Mouse (Mus musculus) embryonic facial prominence, embryonic 14.5 days (tissue): Measurements from ENCODE around the gene Thap2. TPM values are rescaled to one million over a fixed set of nuclear protein-coding genes. Genes with fewer than 3 reads are reported as not detected.
A peak's percentile ranks its signal among the peaks of the same experiment; 100 is the strongest.

Experiments used
- ATAC-seq: fragments of 200-750 bp; cut with Nextera tagmentation; 2 replicates; pipeline ENCODE4 v1.8.0; 2017; ENCODE audit warnings: low read depth, moderate number of reproducible peaks, moderate TSS enrichment
- DNase-seq: peaks from one replicate; pipeline ENCODE4 v3.0.0-alpha.2; 2015; ENCODE audit warnings: low spot score
- H3K27ac ChIP-seq: fragments of 300-500 bp; sonication (generic); replicated peaks from 2 replicates; pipeline ENCODE4 v1.5.1; 2014; ENCODE audit warnings: low read depth, mild to moderate bottlenecking, low read length, moderate library complexity
- H3K27me3 ChIP-seq: fragments of 300-500 bp; sonication (generic); replicated peaks from 2 replicates; pipeline ENCODE4 v1.6.1; 2014; ENCODE audit warnings: low read length; ENCODE audit not compliant: control insufficient read depth, insufficient read depth
- H3K36me3 ChIP-seq: fragments of 300-500 bp; sonication (generic); 2 replicates; pipeline ENCODE4 v1.6.1; 2014; ENCODE audit warnings: low read length, mixed read lengths; ENCODE audit not compliant: control insufficient read depth, insufficient read depth
- H3K4me1 ChIP-seq: fragments of 300-500 bp; sonication (generic); 2 replicates; pipeline ENCODE4 v1.6.1; 2014; ENCODE audit warnings: antibody characterized with exemption, low read length; ENCODE audit not compliant: control insufficient read depth, insufficient read depth
- H3K4me2 ChIP-seq: fragments of 300-500 bp; sonication (generic); 2 replicates; pipeline ENCODE4 v1.6.1; 2014; ENCODE audit warnings: low read depth, mild to moderate bottlenecking, low read length, moderate library complexity, mixed read lengths
- H3K4me3 ChIP-seq: fragments of 300-500 bp; sonication (generic); 2 replicates; pipeline ENCODE4 v1.5.1; 2014; ENCODE audit warnings: low read depth, mild to moderate bottlenecking, low read length
- H3K9ac ChIP-seq: fragments of 300-500 bp; sonication (generic); 2 replicates; pipeline ENCODE4 v1.6.1; 2014; ENCODE audit warnings: low read depth, mild to moderate bottlenecking, low read length, moderate library complexity, mixed read lengths
- H3K9me3 ChIP-seq: fragments of 300-500 bp; sonication (generic); 2 replicates; pipeline ENCODE4 v1.6.1; 2016; ENCODE audit warnings: low read length; ENCODE audit not compliant: control insufficient read depth
- WGBS: fragments of 180-500 bp; shearing (Covaris S2); extraction: QIAGEN DNeasy Blood & Tissue Kit; methylation state at CpG from one replicate; pipeline ENCODE4 v1.1.7; 2014; 5-methylcytosine and 5-hydroxymethylcytosine counted together
- polyA plus RNA-seq: library from polyadenylated mRNA; unstranded; fragments of >200 nt; fragmentation: Nextera tagmentation; extraction: Ambion mirVana; gene quantifications from 2 replicates; pipeline ENCODE4 v1.2.1, GENCODE M21; 2014

Gene Thap2
- polyA plus RNA-seq, 1 experiment from 2014 or later, result 15.6 TPM

GRCm38 (mm10) chr10:115359066-115359465 is 25.2 kb downstream of the Thap2 start:
- WGBS, result 88% methylated on average over 7 of the region's 7 CpGs
- Histone ChIP-seq H3K9ac (no peak overlapping the region), H3K4me1 (peaks cover 14% of the 10 kb centered on the region; the same call in 1 of the 2 replicates), H3K36me3 (peaks cover 15% of the 10 kb centered on the region), H3K9me3 (no peaks in the 10 kb centered on the region), H3K27me3 (no peaks in the 10 kb centered on the region), H3K4me3 (no peak overlapping the region), H3K4me2 (no peak overlapping the region), H3K27ac (no peak overlapping the region)
- DNase-seq (no peak), ATAC-seq (no peak)

GRCm38 (mm10) chr10:115358216-115358919 is 25.9 kb downstream of the Thap2 start:
- peaks cover 14% of the 10 kb centered on the region; the same call in 1 of the 2 replicates for H3K4me1 ChIP-seq
- H3K4me3 ChIP-seq, result no peak overlapping the region
- H3K9ac ChIP-seq, result no peak overlapping the region
- peaks cover 15% of the 10 kb centered on the region for H3K36me3 ChIP-seq
- H3K9me3 ChIP-seq, result no peaks in the 10 kb centered on the region
- H3K4me2 ChIP-seq, result no peak overlapping the region
- no peak for DNase-seq
- WGBS, result 92% methylated on average over 17 of the region's 17 CpGs
- H3K27me3 ChIP-seq, result no peaks in the 10 kb centered on the region
- ATAC-seq, result no peak
- H3K27ac ChIP-seq, result no peak overlapping the region

GRCm38 (mm10) chr10:115356106-115356505 is 28.1 kb downstream of the Thap2 start:
- Histone ChIP-seq H3K36me3 (peaks cover 15% of the 10 kb centered on the region), H3K4me2 (no peak overlapping the region), H3K4me3 (no peak overlapping the region), H3K27me3 (no peaks in the 10 kb centered on the region), H3K9ac (no peak overlapping the region), H3K9me3 (no peaks in the 10 kb centered on the region), H3K4me1 (peaks cover 2% of the 10 kb centered on the region; the same call in 1 of the 2 replicates), H3K27ac (no peak overlapping the region)
- DNase-seq (no peak), ATAC-seq (no peak)
- WGBS, result 83% methylated on average over 5 of the region's 7 CpGs

- no peak for DNase-seq
- ATAC-seq, result no peak
- peaks cover 15% of the 10 kb centered on the region for H3K36me3 ChIP-seq
- no peaks in the 10 kb centered on the region for H3K27me3 ChIP-seq
- WGBS, result 89% methylated on average over 6 of the region's 6 CpGs
- H3K9ac ChIP-seq, result no peak overlapping the region
- H3K4me1 ChIP-seq, result no peaks in the 10 kb centered on the region
- no peak overlapping the region for H3K4me2 ChIP-seq
- H3K9me3 ChIP-seq, result no peaks in the 10 kb centered on the region
- no peak overlapping the region for H3K27ac ChIP-seq
- H3K4me3 ChIP-seq, result no peak overlapping the region
These were observed 29.2 kb downstream of the Thap2 start for GRCm38 (mm10) chr10:115355016-115355415.

- DNase-seq (no peak), ATAC-seq (no peak)
- H3K27me3 ChIP-seq, result no peaks in the 10 kb centered on the region
- H3K4me1 ChIP-seq, result no peaks in the 10 kb centered on the region
- H3K27ac ChIP-seq, result no peak overlapping the region
- WGBS, result 65% methylated on average over 6 of the region's 6 CpGs
- no peaks in the 10 kb centered on the region for H3K9me3 ChIP-seq
- H3K4me2 ChIP-seq, result no peak overlapping the region
- H3K4me3 ChIP-seq, result no peak overlapping the region
- H3K36me3 ChIP-seq, result peaks cover 15% of the 10 kb centered on the region
- no peak overlapping the region for H3K9ac ChIP-seq
These were observed 29.7 kb downstream of the Thap2 start for GRCm38 (mm10) chr10:115354553-115354952.

- Histone ChIP-seq H3K9ac (no peak overlapping the region), H3K9me3 (no peaks in the 10 kb centered on the region), H3K36me3 (peaks cover 5% of the 10 kb centered on the region; the same call in 1 of the 2 replicates), H3K4me3 (no peak overlapping the region), H3K27me3 (no peaks in the 10 kb centered on the region), H3K4me2 (no peak overlapping the region), H3K4me1 (no peaks in the 10 kb centered on the region), H3K27ac (no peak overlapping the region)
- 66% methylated on average over 2 of the region's 2 CpGs for WGBS
- no peak for ATAC-seq
- no peak for DNase-seq
These were observed 33.3 kb downstream of the Thap2 start for GRCm38 (mm10) chr10:115350810-115351397.

GRCm38 (mm10) chr10:115349509-115349908 is 34.7 kb downstream of the Thap2 start:
- Histone ChIP-seq H3K9me3 (no peaks in the 10 kb centered on the region), H3K27ac (no peak overlapping the region), H3K36me3 (peaks cover 10% of the 10 kb centered on the region; the same call in 1 of the 2 replicates), H3K27me3 (no peaks in the 10 kb centered on the region), H3K4me1 (no peaks in the 10 kb centered on the region), H3K4me2 (no peak overlapping the region), H3K9ac (no peak overlapping the region), H3K4me3 (no peak overlapping the region)
- DNase-seq, result no peak
- no peak for ATAC-seq
- WGBS, result 89% methylated on average over 7 of the region's 7 CpGs

GRCm38 (mm10) chr10:115349029-115349428 is 35.2 kb downstream of the Thap2 start:
- Histone ChIP-seq H3K27ac (no peak overlapping the region), H3K4me1 (no peaks in the 10 kb centered on the region), H3K4me2 (no peak overlapping the region), H3K9me3 (no peaks in the 10 kb centered on the region), H3K36me3 (peaks cover 10% of the 10 kb centered on the region; the same call in 1 of the 2 replicates), H3K9ac (no peak overlapping the region), H3K27me3 (no peaks in the 10 kb centered on the region), H3K4me3 (no peak overlapping the region)
- 72% methylated on average over 10 of the region's 10 CpGs for WGBS
- ATAC-seq, result peak; percentile 18; the same call in 1 of the 2 replicates
- peak; percentile 52 for DNase-seq
